Mouse (Mus musculus) CD4-positive, CD25-positive, alpha-beta regulatory T cell, adult 4 months (primary cell): ENCODE results near the gene Pirb. TPM values are rescaled to one million over a fixed set of nuclear protein-coding genes. Genes with fewer than 3 reads are reported as not detected.
A peak's percentile ranks its signal among the peaks of the same experiment; 100 is the strongest.

Source experiments
- ATAC-seq: one replicate; pipeline ENCODE4 v1.8.0; 2017
- polyA plus RNA-seq, 2 experiments: library from polyadenylated mRNA; unstranded; fragments of 100-300 nt; shearing (Covaris generic); gene quantifications; one replicate each; pipeline ENCODE4 v1.2.1; 2017

The Pirb gene
- polyA plus RNA-seq, 2 experiments from 2014 or later, result 0.38 to 1.6 TPM

DNA sequence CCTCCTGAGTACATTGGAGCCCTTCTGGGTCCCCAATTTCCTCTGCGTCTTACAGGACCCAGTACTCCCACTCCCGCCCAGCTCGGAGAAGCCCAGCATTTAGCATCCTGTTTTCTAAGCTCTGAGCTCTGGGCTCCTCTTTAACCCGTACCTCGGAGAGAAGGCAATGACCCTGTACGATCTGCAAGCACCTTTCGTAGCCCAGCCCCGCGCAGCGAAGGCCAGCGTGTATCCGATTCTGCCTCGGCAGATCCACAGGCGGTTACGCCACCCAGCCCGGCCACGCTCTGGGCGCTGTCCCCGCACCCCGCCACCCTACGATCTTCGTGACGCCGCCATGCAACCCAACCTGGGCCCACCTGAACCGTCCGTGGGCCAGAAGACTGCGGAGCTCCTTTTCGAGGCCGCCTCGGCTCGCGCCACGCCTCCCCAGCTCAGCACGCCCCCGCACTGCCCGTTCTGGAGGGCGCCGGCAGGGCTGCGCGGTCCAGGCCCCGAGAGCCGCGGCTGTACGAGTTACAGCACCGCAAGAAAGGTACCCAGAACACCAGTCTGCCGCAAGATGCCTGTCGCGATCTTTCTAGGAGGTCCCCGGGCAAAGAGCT lies 27.7 kb downstream of the Pirb start, which contains the start of gene Tsen34:
Gene Tsen34 (plus strand): TSS at position 482 of the 605 bp plus-strand sequence.
- peak; percentile 3 for ATAC-seq

DNA sequence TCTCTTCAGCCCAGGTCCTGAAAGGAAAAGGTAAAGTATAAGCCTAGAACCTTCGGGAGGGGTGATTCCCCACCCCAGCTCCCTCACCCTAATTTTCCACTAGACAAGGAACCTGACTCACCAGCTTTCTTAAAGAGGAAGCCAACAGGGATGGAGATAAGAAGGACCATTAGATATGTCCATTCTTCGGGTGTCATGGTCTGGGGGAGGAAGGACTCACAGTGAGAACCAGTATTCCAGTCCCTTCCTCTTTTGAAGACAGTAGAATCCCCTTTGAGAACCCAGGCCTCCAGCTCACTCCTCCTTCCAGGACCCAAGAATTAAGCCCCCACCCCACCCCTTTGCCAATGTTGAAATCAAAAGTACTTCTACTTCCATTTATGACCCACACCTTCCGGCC lies 28.3 kb downstream of the Pirb start:
- no peak for ATAC-seq

DNA sequence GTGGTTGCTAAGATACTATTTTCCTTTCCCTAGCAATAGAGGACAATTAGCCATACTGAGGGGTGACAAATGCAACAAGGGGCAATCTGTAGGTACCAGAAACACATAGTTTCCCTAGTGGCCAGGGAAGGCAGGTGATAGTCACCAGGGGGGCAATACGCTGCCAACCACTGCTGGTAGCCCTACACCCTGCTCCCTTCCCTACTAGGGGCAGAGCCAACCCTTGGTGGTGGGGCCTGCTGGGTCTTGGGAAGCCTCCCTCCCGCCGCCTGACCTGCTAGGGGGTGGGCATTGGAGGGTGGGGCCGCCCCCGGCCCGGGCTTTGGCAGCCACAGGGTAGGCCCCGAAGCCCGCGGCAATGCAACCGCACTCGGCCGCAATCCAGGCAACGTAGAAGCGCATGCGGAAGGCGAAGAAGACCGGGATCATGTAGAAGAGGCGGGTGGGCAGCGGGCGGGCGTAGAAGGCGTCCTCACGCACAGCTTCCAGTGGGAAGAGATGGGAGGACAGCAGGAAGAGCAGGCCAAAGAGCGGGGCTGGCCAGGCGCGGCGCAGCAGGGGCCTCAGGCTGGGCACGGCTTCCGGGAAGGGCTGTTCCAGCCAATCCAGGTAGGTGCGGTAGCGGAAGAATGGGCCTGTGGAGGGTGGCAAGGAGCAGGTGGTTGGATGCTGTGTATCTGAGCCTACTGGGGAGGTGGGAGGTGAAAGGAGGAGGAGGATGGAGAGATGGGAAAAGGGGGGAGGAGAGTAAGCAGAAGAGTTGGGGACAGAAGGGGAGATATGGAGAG lies 34.6 kb downstream of the Pirb start:
- no peak for ATAC-seq

DNA sequence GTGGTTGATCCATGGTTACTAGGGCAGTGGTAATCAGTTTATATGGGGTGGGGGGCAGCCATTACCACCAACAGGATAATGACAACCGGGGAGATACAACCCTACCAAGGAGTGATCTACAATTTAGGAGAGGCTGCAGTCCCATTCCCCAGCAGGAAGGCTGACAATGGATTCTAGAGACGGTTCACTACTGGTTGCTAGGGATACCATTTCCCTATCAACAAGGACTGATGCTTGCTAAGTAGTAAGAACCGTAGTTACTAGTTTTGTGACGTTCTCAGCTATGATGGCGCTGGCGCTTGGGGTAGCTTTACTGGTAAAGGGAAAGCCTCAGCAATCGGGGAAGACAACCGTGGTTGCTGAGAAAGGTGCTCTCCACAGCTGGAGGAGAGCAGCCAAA lies 35.5 kb downstream of the Pirb start:
- ATAC-seq, result no peak

DNA sequence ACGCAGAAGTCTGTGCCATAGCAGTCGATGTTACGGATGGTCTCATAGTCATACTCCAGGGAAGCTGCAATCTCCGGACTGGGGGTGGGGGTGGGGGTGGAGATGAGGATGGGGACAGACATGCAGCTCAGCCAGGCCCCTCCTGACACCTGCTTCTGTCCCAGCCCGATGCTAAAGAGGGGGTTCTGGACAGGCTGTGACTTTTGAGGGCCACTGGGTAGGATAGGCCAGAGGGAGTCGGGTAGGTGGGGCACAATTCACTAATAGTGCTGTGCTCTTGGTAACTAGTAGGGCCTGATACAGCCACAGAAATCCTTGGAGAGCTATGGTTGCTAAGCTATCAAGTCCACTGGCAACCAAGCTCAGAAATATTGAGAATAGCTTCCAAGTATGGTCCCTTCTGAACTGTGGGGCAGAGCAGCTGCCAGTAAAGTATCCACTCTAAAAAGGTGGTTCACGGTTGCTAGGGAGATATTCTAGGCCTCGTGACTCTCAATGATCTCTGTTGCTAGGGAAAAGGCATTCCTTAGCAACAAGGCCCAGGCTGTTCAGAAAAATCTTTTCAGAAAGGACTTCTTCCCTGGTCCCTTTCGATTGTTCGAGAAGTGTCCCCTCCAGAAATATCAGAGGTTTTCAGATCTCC lies 36.2 kb downstream of the Pirb start:
- ATAC-seq, result no peak

GRCm38 (mm10) chr7:3677342-3677741 lies 42.8 kb downstream of the Pirb start, which contains the start of gene Tmc4:
TSS of gene Tmc4 (minus strand) at chr7:3677553.
- no peak for ATAC-seq

GRCm38 (mm10) chr7:3676371-3676770 lies 43.8 kb downstream of the Pirb start:
- no peak for ATAC-seq

- no peak for ATAC-seq
These were observed 45.0 kb downstream of the Pirb start for GRCm38 (mm10) chr7:3675228-3675548.

DNA sequence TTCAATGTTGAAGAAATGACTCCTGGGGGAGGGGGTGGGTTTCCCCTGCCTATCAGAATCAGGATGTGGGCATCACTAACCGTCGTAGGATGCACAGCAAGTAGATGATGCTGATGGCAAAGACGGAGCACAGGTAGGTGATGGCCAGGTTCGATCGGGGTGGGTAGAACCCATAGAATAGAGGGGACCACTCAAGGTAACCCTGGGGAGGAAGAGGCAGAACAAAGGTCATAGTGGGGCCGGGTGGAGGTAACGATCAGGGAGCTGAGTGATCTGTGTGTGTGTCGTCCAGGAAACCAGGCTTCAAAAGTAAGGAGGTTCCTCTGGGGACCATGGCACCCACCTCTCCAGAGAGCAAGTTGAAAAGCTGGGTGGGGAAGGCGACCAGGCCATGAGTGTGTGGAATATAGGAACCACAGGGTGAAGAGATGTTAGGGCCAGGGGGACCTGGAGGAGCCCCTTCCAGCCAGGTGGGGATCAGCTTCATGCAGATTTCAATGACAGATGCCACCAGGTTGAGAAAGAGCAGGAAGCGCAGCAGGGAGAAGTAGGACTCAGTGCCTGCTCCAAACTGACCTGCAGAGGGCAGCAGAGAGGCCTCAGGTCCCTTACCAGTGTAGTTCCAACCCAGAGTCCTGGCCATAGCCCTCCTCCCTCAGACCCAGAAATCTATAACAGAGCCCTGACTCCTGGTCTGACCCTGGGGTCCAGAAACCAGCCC lies 45.5 kb downstream of the Pirb start:
- peak; percentile 97 for ATAC-seq

GRCm38 (mm10) chr7:3666921-3667391 lies 53.2 kb downstream of the Pirb start:
- ATAC-seq, result no peak

DNA sequence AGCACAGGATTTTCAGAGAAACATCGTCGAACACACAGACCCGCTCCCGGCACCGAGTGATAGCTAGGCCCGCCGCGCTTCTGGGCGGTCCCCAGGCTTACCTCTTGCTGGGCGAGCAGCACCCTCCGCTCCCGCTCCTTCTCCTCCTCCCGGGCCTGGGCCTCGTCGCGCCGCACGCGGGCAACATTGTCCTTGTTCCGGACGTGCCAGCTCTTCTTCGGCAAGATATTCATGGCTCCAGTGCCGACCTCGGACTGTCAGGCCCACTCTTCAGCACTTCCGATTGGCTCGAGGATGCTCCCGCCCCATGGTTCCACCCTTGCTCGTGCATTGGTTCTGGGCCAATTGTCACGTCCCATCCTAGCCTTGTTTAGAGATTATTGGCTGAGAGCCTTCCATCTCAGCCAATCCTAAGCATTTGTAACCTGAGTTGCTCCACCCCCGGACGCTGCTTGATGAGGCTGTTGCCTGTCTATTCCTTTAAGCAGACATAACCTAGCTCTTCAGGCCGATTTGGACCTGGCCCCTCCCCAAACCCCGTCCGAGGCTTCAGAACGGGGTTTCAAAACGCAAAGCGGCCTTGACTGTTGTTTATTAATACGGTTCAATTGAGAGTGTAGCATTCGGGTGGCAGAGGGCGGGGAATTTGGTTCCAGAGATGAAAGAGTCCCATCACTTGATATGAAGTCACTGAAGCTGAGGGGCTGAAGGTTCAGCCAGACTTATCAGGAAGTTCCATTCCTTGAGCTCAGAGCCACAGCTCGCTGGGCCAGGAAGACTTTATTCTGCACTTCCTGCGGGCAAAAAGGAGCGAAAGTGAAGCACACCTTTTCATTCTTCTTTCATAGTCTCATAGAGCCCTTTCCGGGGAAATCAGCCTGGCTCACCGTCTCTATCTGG lies 54.7 kb downstream of the Pirb start, which contains the start of gene Leng1:
Gene Leng1 (minus strand): TSS at position 626 of the 900 bp plus-strand sequence.
- peak; percentile 97 for ATAC-seq

- no peak for ATAC-seq
These were observed 55.5 kb downstream of the Pirb start for GRCm38 (mm10) chr7:3664524-3665214.

Other genes starting within 250 kb of the Pirb start
- not detected for gene Tarm1, start 217.8 kb downstream of the Pirb start, polyA plus RNA-seq
- gene Oscar, start 104.2 kb downstream of the Pirb start, polyA plus RNA-seq, result under 1 TPM in 1 of 2 experiments, not detected in 1; 0.24 TPM
- gene Ndufa3, start 103.0 kb downstream of the Pirb start, polyA plus RNA-seq, result 100 to 1,000 TPM; 538 to 754 TPM
- 10 to 100 TPM; 16.0 to 21.3 TPM for gene Tfpt, start 90.5 kb downstream of the Pirb start, polyA plus RNA-seq
- 100 to 1,000 TPM in 1 of 2 experiments, 10 to 100 TPM in 1; 95.1 to 114 TPM for gene Prpf31, start 90.4 kb downstream of the Pirb start, polyA plus RNA-seq
- gene Cnot3, start 75.1 kb downstream of the Pirb start, polyA plus RNA-seq, result 10 to 100 TPM; 30.3 to 50.6 TPM
- gene Leng1, start 54.6 kb downstream of the Pirb start, polyA plus RNA-seq, result 1 to 10 TPM; 6.8 to 8.6 TPM
- gene Tmc4, start 42.8 kb downstream of the Pirb start, polyA plus RNA-seq, result 10 to 100 TPM; 11.0 to 17.7 TPM
- gene Tsen34, start 27.5 kb downstream of the Pirb start, polyA plus RNA-seq, result 10 to 100 TPM in 1 of 2 experiments, 1 to 10 TPM in 1; 9.2 to 11.2 TPM
- gene Mboat7, start 26.9 kb downstream of the Pirb start, polyA plus RNA-seq, result 10 to 100 TPM; 19.4 to 25.7 TPM
- gene Rps9, start 16.4 kb downstream of the Pirb start, polyA plus RNA-seq, result 1,000 to 10,000 TPM; 4,852 to 4,938 TPM
- under 1 TPM; 0.20 to 0.62 TPM for gene Gm15448, start 105.3 kb upstream of the Pirb start, polyA plus RNA-seq
- gene Pira2, start 124.7 kb upstream of the Pirb start, polyA plus RNA-seq, result under 1 TPM; 0.15 to 0.32 TPM
- gene Gm14548, start 177.7 kb upstream of the Pirb start, polyA plus RNA-seq, result not detected
- under 1 TPM in 1 of 2 experiments, not detected in 1; 0.46 TPM for gene Lilra6, start 195.1 kb upstream of the Pirb start, polyA plus RNA-seq